Mouse (Mus musculus) frontal cortex, postnatal 25 days (tissue): Measurements from ENCODE around the gene Gm12185.
"Not testable (repeated sequence)": the region's sequence is repeated elsewhere in the genome, so short reads cannot be mapped to it uniquely, and the experiment has no call there.

Experiments
- DNase-seq, 2 experiments: peaks; one replicate each; pipeline ENCODE4 v3.0.0; 2022; ENCODE audit warnings: low spot score in 2 of 2

The Gm12185 gene

DNA sequence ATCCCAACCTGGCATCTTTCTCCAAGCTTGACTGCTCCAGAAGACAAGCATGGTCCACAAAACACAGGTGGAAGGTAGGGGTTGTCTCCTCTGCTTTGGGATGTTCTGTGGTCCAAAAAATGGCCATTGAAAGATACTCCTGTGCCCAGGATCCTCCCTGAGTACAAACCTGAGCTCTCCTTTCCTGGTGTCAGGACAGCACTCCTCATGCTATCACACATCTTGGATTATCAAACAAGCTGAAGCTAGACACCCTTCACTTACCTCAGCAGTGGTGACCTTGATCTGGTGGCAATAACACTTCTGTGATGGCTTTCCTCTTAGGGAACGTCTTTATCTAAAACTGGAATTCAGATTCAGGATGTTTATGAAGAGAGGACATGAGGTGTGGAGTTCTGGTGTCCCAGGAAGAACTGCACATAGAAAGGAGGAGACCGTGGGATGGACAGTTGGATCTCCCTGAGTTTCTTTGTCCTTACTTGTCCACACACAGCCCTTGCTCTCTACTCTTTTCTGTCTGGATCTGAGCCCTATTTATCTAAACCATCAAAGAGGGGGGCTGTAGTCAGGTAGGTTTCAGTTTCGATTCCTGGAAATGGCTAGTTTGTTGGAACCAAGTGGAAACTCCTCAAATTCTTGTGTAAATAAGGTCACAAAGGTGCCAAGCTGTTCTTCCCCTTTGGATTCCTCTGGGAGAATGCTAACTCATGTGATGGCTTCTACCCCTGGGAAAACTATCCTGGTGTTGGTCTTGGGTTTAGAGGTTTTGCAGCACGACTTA lies at the start of gene Gm12185:
Gm12185 (minus strand) TSS at position 487 of the 781 bp plus-strand sequence.
- DNase-seq, result not testable (repeated sequence)

DNA sequence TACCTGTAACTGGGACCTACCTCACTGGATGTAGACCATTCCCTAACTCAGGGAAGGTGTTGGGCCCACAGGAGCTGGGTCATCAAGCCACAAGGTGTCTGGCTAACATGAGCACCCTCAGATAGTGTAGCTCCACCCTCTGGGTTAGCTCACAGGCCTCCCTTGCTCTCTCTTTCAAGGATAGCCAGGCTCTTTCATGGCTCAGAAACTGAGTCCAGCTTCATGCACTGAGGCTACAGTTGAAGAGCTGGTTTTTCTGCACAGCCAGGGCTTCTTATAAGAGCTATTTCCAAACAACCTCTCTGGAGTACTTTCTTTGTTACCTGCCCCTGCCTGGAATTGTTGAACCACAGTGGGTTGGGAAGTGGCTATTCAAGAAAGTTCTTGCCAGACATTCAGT lies 20.0 kb upstream of the Gm12185 start:
- DNase-seq, result not testable (repeated sequence)

DNA sequence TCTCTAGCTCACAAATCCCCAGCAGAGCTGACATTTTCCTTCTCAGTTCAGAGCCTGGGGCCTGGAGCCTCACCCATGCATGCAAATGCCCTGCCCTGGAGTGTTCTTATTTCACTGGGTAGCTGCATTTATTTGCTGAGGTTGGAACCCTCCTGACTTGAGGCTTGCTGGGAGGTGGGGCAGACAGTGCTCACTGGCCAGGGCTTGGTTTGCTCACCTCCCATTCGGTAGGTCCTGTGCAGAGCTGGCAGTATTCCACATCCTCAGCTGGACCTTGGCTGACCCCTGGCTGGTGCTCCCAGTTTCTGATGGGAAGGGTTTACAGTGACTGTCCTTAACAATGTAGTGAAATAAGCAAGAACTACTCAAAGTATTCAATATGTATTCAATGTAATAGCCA lies 14.8 kb upstream of the Gm12185 start:
- not testable (repeated sequence) for DNase-seq

DNA sequence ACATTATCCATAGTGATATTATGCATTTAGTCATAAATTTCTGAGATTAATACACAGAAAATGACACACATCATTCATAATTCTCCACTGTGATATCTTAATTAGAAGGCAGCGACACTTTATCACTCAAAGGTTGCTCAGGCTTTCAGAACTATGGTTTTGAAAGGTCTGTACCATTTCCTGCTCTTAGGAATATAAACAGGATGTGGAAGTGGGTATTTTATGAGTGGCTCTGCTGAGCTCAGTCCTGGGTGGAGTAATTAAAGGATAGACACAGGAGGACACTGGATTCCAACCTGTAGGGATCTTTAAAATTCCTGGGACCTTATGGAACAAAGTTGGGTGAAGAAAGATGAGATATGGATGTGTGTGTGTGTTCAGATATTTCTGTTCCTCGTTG lies 14.3 kb upstream of the Gm12185 start:
- DNase-seq, result not testable (repeated sequence)

DNA sequence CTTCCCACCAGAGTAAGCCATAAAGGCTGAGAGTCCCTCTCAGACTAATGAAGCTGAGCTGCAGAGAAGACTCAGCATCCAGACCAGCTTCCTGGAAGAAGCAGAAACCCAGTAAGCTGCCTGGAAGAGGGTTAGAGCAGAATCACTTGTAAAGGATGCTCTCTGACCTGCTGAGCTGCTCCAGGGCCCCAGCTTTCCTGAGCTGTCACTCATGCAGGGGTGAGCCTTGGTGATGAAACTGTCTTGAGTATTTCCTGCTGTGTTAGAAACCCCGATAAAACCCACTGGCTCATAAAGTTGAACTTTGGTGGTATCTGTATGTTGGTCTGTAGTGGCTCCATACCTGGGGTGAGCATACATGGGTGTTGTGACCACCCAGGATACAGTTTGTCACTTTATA lies 8.4 kb upstream of the Gm12185 start:
- DNase-seq, result not testable (repeated sequence)

DNA sequence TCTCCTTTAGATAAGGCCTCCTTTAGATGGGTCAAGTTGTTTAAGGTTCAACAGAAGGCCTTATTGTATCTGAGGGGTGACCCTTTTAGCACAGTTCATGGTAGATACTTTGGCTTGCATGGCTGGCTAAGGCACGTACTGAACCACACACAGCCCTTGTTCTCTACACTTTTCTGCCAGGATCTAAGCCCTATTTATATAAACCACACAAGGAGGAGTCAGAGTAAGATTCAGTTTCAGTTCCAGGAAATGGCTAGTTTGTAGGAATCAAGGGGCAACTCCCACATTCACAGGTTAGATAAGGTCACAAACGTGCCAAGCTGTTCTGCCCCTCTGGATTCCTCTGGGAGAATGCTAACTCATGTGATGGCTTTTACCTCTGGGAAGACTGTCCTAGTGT lies 2.0 kb upstream of the Gm12185 start, which contains the start of gene Tgtp1:
Tgtp1 (minus strand) TSS at position 155 of the 400 bp plus-strand sequence.
- DNase-seq, result not testable (repeated sequence)

DNA sequence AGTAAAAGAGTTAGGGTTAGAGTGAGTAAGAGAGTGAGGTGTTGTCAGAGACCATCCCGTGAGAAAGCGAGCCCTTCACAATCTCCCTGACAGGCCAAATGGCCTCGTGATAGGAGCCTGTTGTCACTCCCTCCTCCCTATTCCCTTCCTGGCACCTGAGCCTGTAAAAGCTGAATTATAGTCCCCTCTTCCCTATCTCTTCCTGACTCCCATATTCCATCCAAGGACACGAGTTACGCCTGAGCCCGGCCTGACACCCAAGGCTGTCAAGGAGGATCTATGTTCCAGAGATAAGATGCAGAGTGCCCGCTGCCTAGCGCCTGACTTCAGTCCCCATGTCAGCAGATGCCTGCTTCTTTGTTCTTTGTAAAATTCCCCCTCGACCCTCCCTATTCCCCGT lies 1.3 kb upstream of the Gm12185 start:
- DNase-seq, result not testable (repeated sequence)

DNA sequence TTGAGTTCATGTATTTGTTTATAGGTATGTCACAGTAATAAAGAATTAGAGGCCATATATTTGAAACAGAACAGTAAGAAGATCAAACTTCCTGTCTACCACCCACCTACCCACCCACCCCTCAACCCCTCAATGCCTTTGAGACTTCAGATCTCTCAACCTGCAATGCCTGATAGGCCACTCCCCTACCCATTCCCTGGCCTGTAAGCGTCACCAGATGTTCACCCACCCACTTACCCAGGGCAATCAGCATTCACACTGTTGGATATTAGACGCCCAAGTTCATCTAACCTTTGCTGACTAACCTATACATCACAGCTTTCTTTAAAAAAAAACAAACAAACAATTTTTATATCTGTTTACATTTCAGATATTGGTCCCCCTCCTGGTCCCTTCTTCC lies 2.0 kb downstream of the Gm12185 start:
- not testable (repeated sequence) for DNase-seq

DNA sequence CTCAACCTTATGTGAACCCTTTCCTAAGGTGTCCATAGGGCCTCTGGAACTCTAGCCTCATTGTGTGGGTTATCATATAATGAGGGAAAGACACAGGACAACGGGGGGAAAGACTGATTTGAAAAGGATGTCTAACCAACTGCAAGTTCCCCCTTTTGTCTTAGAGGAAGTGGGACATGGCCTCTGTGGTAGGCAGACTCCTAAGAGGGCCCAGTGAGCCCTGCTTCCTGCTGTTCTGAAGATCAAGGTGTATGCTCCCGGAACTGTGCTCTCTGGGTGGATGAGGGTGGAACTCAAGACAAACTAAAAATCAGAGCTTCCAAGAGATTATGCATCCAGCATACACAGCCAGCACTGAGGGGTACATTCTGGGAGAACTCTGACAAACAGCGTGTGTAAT lies 3.8 kb downstream of the Gm12185 start:
- not testable (repeated sequence) for DNase-seq

DNA sequence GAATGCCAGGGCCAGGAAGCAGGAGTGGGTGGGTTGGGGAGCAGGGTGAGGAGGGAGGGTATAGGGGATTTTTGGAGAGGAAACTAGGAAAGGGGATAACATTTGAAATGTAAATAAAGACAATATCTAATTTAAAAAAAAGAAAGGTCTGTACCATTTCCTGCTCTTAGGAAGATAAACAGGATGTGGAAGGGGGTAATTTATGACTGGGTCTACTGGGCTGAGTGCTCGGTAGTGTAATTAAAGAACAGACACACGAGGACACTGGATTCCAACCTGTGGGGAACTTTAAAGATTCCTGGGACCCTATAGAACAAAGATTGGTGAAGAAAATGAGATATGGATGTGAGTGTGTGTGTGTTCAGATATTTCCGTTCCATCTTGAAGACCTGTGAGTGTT lies 9.2 kb downstream of the Gm12185 start:
- not testable (repeated sequence) for DNase-seq

DNA sequence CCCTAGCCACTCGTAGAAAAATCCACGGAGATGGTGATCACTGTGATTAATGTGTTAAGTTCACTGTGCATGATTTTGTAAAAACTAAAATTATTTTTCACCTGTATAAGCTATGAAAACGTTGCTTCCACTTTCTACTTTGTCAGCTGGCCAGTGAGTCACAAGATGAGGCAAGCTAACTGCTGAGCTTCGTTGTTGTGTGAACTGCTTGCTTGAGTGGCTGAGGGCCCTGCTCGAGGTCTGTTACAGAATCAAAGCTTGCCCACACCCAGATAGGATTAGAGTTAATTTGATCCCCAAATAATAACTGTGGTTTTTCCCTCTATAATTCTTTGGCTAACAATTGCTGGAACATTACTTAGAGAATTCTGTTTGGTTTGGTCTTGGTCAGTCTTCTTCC lies 12.0 kb downstream of the Gm12185 start:
- not testable (repeated sequence) for DNase-seq

DNA sequence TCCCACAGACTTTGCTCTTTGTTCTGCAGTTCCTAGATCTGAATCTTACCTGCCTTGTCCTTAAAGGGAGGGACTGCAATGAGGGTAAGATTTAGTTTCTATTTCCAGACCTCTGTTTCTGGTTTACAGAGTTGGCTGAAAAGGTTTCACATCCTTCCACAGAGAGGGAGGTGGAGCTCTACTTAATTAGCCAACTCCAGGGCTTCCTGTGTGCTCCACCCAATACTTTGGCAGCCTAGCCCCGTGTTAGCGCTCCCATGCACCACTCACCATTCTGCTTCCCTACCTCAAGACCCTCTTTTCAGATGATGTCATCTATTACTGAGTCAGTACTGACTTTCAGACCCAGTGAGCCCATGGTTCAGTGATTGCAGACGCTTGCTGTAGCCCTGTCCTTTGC lies 12.8 kb downstream of the Gm12185 start, which contains the start of gene 9930111J21Rik1:
9930111J21Rik1 (minus strand) TSS at position 148 of the 400 bp plus-strand sequence.
- not testable (repeated sequence) for DNase-seq

DNA sequence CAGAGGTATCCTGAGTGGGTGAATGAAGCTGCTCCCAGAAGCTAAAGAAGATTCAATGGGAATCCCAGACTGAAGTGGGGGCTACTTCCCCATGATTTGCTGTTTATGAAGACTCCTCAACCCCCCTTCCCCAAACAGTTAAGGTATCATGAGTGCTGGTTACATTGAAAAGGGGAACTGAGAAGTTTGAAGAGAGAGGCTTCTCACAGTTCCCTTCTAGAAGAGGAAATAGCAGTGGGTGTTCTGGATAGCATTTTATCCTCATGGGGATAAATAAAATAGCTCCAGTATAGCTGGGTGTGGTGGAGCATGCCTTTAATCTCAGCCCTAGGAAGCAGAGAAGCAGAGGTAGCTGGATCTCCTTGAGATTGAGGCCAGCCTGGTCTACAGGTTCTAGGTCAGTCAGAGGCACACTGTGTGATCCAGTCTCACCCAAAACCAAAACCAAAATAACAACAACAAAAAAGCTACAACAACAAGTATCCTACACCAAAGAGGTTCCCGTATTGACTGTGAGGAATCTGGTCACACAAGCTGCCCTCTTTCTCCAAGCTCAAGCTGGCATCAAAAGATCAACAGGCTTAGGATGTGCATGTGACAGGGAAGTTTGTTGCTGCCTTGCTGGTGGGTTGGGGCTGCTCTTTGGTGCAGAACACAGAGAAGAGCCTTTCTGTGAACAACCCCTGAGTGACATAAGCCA lies 13.6 kb downstream of the Gm12185 start, which contains the start of gene Olfr56:
Olfr56 (plus strand) TSS at position 650 of the 700 bp plus-strand sequence.
- DNase-seq, result not testable (repeated sequence)

DNA sequence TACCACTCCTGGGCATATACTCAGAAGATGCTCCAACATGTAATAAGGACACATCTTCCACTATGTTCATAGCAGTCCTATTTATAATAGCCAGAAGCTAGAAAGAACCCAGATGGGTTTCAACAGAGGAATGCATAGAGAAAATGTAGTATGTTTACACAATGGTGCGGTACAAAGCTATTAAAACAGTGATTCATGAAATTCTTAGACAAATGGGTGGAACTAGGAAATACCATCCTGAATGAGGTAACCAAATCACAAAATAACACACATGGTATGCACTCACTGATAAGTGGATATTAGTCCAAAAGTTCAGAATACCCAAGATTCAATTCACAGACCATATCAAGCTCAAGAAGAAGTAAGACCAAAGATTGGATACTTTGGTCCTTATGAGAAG lies 17.3 kb downstream of the Gm12185 start:
- not testable (repeated sequence) for DNase-seq

DNA sequence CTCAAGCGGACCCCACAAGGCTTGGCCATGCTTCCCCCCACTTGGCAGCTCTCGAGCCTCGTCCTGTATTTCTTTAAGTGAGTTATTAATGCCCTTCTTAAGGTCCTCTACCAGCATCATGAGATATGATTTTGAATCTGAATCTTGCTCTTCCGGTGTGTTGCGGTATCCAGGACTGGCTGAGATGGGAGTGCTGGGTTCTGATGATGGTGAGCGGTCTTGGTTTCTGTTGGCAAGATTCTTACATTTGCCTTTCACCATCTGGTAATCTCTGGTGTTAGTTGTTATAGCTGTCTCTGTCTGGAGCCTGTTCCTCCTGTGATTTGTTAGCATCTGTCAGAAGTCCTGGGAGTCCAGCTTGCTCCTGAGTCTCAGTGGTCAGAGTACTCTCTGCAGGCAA lies 45.9 kb downstream of the Gm12185 start, which contains the start of gene Psme2b:
Psme2b (minus strand) TSS at position 101 of the 400 bp plus-strand sequence.
- DNase-seq, result not testable (repeated sequence)

DNA sequence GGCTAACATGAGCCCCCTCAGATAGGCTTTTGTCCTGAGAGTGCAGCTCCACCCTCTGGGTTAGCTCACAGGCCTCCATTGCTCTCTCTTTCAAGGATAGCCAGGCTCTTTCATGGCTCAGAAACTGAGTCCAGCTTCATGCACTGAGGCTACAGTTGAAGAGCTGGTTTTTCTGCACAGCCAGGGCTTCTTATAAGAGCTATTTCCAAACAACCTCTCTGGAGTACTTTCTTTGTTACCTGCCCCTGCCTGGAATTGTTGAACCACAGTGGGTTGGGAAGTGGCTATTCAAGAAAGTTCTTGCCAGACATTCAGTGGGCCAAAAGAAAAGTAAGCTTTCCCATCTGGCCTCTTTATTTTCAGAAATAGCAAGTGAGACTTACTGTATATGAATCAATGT lies 52.7 kb downstream of the Gm12185 start:
- not testable (repeated sequence) for DNase-seq

DNA sequence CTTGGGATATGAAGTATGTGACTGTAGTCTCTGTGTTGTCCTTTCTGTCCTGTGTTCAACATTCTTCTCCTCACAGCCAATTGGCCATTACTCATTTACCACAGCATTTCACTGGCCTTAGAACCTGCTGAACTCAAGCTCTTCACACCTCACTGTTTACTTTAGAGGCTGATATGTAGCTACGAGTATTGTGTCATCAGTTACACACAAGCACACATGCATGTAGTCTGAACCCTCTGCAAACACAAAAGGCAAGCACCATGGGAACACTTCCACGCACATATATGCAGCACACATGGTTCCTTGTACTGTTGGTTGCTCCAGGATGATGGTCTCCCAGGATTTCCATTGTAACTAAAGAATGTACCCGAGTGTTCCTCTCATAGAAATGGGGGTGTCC lies 56.7 kb downstream of the Gm12185 start:
- not testable (repeated sequence) for DNase-seq

DNA sequence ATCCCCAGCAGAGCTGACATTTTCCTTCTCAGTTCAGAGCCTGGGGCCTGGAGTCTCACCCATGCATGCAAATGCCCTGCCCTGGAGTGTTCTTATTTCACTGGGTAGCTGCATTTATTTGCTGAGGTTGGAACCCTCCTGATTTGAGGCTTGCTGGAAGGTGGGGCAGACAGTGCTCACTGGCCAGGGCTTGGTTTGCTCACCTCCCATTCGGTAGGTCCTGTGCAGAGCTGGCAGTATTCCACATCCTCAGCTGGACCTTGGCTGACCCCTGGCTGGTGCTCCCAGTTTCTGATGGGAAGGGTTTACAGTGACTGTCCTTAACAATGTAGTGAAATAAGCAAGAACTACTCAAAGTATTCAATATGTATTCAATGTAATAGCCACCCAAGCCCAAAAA lies 58.1 kb downstream of the Gm12185 start:
- DNase-seq, result not testable (repeated sequence)

DNA sequence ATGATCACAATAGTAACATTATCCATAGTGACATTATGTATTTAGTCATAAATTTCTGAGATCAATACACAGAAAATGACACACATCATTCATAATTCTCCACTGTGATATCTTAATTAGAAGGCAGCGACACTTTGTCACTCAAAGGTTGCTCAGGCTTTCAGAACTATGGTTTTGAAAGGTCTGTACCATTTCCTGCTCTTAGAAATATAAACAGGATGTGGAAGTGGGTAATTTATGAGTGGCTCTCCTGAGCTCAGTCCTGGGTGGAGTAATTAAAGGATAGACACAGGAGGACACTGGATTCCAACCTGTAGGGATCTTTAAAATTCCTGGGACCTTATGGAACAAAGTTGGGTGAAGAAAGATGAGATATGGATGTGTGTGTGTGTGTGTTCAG lies 58.6 kb downstream of the Gm12185 start:
- not testable (repeated sequence) for DNase-seq

DNA sequence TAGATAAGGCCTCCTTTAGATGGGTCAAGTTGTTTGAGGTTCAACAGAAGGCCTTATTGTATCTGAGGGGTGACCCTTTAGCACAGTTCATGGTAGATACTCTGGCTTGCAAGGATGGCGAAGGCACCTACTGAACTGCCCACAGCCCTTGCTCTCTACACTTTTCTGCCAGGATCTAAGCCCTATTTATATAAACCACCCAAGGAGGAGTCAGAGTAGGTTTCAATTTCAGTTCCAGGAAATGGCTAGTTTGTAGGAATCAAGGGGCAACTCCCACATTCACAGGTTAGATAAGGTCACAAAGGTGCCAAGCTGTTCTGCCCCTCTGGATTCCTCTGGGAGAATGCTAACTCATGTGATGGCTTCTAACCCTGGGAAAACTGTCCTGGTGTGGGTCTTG lies 64.0 kb downstream of the Gm12185 start:
- DNase-seq, result not testable (repeated sequence)

DNA sequence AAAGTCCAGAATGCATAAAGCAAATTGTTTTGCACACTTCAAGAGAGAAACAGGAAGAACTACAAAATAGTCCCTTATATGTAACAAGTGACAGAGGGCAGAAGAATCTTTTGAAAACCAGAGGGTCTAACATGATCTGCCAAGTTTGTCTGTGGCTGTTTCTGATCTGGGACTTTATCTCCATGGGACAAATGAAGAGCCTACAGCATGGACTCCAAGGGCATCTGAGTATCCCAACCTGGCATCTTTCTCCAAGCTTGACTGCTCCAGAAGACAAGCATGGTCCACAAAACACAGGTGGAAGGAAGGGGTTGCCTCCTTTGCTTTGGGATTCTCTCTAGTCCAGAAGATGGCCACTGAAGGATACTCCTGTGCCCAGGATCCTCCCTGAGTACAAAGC lies 65.6 kb downstream of the Gm12185 start:
- not testable (repeated sequence) for DNase-seq

DNA sequence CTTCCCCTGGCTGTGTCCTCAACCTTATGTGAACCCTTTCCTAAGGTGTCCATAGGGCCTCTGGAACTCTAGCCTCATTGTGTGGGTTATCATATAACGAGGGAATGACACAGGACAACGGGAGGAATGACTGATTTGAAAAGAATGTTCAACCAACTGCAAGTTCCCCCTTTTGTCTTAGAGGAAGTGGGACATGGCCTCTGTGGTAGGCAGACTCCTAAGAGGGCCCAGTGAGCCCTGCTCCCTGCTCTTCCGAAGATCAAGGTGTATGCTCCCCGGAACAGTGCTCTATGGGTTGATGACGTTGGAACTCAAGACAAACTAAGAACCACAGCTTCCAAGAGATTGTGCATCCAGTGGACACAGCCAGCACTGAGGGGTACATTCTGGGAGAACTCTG lies 68.2 kb downstream of the Gm12185 start:
- DNase-seq, result not testable (repeated sequence)
